Mouse (Mus musculus): ENCODE results near the gene Ropn1l.

The Ropn1l gene

DNA sequence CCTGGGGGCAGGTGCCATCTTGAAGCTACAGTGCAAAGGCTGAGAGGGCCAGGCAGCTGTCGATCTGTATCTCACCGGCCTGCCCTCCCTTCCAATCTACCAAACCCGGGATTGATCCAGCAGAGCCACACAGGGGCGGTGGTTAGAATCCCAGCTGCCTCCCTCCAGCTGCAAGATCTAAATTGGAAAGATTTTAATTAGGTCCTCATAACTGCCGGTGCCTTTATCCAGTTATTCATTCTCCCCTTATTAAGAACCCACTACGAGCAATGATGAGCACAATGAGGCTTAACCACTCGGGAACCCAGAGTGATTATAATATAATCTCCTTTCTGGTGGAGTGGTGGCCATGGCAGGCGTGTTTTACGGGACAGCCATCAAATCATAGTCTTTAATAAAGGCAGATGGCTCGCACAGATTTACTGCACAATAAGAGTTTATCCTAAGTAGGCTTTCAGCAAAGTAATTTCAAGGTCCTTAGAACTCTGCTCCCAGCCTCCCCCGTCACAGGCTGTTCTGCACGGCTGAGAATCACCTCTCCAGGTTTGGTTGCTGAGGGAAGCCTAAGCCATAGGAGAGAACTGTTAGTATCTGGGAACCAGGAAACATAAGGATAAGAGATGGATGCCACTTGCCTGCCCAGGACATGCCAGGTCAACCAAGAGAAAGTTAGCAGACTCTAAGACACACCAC, 51.2 kb downstream of the Ropn1l start:
- peak; percentile 92 for DNase-seq

DNA sequence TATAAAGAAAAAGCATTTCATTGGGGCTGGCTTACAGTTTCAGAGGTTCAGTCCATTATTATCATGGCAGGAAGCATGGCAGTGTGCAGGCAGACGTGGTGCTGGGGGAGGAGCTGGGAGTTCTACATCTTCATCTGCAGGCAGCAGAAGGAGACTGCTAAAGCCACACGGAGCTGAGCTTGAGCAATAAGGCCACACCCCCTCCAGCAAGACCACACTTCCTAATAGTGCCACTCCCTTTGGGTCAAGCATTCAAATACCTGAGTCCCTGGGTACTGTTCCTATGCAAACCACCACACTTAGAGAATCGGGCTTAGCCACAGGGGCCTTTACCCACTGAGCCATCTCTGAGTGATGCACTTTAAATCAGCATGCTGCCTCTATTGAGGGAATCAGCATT, 52.6 kb downstream of the Ropn1l start:
- no peak for DNase-seq

DNA sequence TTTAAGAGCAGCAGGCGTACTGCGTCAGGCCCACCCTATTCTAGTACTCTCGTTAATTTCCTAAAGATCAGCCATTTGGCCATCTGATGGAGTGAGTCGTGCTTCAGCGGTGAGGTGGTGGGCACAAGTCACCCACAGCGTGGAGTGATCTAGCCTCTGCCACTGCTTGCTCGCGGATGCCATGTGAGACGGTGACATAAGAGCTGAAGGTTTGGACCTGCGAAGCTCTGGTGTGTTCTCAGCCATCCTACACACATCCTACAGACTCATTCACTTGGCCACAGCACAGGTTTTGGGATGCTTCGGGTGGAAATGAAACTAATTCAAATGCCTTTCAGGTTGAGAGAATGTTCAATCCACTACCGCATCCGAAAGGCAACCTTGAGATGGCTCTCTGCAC, 54.8 kb downstream of the Ropn1l start:
- no peak for DNase-seq

DNA sequence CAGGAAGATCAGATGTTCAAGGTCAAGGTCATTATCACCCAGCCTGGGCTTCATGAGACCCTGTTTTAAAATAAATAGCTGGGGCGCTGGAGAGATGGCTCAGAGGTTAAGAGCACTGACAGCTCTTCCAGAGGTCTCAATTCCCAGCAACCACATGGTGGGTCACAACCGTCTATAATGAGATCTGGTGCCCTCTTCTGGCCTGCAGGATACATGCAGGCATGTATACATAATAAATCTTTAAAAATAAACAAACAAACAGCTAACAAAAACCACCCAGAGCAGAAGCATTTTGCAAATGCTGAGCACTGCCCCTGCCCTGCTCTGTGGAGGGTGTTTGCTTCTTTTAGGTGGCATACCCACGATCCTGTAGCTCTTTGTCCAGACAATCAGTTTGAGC, 56.2 kb downstream of the Ropn1l start:
- no peak for DNase-seq

DNA sequence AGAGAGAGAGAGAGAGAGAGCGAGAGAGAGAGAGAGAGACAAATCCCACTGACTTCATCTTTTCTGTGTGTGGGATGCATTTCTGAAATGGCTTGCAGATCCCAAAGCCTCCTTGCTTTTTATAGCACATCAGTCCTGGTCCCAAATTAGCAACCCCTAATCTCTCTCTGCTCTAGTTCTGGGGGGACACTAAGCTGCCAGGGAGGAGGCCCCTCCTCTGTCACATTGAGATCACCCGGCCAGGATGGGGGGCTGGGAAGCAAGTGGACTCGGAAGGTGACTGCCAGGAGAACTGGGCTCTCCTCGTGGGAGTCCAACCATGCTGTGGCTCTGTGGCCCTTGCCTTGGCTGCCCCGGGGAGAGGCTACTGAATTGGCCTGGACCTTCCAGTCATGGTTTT, 56.8 kb downstream of the Ropn1l start:
- DNase-seq = peak; percentile 57

DNA sequence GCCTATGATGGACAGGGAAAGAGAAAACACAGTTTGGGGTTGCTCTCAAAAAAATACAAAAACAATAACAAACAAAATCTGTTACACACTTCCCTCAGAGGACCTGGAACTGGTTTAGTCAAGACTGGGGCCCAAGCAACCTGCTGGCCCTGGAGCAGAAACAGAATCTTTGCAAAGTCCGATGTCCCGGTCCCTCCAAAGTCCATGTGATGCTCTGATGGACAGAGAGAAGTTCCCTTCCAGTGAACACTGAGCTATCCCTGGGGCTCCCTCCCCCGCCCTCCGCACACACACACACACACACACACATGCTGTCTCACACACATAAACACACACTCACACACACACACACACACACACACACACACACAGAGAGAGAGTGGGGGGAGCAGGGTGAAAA, 57.6 kb downstream of the Ropn1l start:
- no peak for DNase-seq

DNA sequence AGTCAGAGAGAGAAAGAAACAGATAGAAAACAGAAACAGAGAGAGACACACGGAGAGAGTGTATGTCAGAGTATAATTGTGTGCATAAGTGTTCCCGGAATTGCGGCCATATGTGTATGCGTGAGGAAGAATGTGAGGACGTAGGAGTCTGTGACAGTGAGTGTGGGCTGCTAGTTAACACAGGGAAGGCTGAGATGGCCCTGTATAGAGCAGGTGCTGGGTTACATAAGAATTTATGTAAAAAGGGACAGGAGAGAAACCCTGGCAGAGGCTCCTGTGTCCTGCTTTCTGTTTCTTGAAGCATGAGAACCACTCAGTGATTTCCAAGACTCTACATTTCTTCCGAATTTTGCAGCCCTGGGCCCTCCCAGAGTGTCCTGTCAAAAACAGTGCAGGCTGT, 60.1 kb downstream of the Ropn1l start:
- no peak for DNase-seq

DNA sequence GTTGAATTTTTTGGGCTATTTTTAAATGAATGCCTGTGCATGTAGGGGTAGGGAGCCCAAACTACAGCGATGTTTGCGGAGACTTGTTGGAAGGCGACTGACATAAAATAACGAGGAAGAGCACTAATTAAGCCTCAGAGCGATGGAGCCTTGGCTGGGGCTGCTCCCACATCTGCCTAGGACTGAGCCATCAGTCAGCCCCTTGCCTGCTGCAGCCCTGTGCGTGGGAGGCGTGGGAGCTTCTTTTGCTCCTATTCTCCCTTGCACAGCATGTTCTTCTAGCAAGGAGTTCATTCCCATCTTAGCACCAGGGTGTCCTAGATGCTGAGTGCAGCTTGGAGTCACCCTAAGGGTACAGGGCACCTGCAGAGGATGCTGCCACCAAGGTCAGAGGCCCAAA, 60.8 kb downstream of the Ropn1l start:
- no peak for DNase-seq

DNA sequence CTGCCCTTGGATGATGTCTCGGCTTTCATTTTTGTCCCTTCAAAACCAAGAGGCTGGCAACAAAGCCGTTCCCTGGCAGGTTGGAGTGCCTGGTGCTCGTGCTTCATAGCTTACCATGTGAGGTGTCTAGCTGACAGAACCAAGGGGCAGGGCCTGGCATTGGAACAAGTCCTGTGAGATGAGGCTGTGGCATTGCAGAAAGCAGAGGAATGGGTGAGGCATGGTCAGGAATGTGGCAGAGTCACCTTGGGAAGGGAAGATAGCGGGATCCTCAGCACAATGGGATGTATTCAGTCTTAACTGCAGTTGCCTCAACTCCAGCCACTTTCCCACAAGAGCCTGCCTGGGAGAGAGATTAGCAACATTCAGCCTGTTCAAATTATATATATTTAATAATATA, 61.4 kb downstream of the Ropn1l start:
- DNase-seq = no peak

All from retina, postnatal 1 day (tissue).